Mouse (Mus musculus): ENCODE measurements around the gene Gatd1.
A peak's percentile ranks its signal among the peaks of the same experiment; 100 is the strongest.
"Not testable (repeated sequence)": the region's sequence is repeated elsewhere in the genome, so short reads cannot be mapped to it uniquely, and the experiment has no call there.

Gene Gatd1

DNA sequence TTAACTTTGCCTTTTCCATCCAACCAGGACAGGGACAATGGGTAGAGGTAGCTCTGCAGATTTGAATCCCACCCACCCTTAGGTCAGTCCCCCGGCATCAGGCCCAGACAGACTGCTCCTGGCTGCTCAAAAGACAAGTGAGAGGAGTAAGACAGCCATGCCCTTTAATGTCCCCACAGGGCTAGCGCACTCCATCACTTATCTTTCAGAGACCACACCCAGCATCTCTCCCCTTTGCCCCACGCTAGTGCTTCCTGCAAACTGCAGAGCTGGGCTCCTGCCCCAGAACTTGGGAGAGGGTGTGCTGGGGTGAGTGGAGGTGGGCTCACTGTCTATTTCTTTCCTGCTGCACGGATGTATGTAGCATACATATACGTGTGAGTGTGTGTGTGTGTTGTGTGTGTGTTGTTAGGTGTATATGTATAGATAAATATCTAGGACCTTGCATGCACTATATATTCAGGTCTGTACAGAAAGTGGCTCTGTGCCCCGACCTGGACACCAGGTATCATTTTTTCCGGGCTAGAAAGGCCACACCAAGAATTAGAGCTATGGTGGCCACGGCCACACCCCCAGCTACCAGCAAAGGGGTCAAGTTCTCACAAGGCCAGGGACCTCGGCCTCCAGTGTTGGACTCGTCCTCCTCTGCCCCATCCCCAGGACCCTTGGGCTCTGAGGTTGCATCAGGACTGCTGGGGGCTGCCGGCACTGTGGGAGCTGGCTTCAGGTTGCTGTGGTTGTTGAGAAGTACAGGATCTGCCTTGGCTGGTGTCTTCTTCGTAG is 13.2 kb upstream of the Gatd1 start:
- peak in 1 of 2 experiments; percentile 24 for DNase-seq

DNA sequence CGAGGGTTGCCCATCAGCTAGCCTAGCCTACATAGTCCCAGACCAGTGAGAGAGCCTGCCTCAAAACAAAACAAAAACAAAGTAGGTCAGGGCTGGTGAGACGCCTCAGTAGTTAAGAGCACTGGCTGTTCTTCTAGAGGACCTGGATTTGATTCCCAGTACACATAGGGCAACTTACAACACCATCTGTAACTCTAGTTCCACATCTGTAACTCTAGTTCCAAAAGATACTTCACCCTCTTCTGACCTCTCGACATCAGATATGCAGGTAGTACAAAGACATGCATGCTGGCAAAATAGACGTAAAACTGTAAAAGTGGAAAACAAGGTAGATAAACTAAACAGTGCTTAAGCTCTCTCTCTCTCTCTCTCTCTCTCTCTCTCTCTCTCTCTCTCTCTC is 9.9 kb upstream of the Gatd1 start:
- no peak for DNase-seq

DNA sequence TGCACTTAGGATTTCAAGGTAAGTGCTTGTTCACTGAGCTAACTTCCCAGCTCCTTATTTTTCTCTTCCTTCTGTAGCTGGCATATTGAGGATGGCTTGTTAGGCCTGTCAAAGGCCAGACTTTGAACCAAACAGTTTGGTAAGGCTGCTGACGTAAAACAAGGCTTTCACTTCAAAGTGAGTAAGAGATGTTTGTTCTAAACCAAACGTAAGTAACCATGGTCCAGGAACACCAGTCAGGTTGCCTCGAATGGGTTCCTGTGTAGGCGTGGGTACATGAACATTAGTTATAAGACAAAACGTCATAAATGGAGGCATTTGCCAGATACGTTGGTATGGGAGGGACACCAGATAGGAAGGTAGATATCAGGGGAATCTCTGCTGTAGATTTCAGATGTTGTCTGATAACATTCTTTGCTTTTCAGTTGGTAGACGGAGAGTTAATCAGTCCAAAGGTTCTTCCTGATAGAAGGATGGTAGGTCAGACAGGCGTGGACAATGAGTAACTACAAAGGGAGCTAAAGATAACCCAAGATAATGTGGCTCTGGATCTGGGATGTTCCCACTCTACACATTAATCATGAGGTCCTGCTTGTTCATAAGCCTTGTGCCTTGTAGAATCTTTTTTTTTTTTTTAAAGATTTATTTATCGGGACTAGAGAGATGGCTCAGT is 6.2 kb upstream of the Gatd1 start:
- DNase-seq: no peak

DNA sequence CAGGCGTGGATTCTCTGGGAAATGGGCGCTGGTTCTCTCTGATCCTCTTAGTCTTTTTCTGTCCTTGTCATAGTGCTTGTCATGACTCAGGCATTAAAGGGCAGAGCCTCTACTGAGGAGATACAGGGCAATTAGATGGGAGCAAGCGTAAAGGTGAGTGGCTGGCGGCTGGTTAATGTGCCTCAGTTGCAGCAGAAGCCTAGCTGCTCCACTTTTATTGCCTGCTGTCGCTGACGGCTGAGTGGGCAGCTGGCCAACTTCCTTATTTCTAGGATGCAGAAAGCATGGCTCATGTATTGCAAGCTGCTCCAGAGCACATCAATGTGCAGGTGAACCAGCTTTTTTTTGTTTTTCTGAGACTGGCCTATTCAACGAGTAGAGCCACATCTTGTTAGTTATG is 5.0 kb upstream of the Gatd1 start:
- DNase-seq: peak; percentile 59 to 61

DNA sequence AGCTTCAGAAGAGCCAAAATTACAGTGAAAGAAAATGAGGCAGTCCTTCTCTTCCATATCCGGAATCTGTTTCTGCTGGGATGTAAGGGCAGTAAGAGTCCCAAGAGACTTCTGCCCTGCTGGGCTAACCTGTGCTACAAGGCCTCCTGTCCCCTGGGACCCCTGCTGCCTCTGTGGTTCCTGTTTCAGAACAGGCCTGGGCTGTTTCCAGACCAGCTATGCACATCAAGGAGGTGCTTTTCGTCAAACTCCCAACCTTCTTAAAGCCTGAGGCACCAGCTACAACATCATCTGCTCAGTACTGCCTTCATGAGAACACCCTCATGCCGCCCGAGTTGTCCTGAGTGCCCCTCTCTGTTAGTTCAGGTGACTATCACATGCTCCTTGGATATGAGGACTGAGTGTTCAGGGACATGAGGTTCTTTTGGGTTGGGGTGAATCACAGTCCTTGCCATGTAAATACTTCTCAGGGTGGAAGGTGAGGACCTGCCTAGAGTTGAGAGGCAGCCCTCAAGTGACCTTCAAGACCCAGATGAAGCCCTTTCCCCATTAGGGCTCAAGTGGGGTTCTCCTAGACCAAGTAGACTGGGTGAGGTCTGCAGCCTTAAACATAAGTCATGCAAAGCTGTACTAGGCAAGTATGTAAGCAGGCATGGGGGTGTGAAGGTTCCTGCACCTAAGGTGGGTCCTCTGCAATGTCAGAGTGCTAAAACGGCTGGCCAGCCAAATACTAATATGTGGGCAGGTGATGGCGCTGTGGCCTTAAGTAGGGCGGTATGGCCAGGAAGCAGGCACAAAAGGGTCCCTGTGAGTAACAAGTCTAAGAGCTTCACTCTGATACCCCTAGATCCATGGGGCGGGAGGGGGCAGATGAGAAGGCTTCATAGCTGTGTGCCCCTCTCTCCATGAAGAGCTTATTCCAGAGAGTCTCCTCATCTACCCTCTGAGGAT is 4.1 kb upstream of the Gatd1 start:
- DNase-seq: peak in 1 of 2 experiments; percentile 12

DNA sequence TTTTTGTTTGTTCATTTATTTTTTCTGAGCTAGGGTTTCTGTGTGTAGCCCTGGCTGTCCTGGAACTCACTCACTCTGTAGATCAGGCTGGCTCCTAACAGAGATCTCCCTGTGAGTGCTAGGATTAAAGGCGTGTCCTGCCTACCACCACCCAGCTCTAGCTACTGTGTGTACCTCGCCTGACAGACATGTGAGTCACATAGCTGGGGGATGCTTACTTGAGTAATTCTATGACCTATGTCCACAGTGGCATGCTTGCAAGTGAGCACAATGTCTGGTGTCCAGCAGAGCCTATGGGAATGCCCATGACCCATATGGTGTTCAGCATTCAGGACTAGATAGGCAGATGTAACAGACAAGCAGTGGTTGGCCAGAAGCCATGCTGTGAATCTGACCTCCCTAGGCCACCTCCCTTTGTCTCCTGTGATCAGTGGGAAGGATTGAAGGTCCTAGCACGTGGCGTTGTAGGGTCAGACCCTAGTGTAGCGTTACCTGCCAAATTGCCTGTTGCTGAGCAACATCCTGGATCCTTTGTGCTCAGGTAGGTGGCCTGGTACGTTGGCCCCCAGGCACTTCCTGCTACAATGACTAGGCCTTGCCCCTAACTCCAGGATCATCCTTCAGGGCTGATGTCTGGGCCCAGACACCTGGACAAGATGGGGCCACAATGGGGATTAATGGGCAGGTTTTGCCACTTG is 2.4 kb upstream of the Gatd1 start:
- peak in 1 of 2 experiments; percentile 5 for DNase-seq

DNA sequence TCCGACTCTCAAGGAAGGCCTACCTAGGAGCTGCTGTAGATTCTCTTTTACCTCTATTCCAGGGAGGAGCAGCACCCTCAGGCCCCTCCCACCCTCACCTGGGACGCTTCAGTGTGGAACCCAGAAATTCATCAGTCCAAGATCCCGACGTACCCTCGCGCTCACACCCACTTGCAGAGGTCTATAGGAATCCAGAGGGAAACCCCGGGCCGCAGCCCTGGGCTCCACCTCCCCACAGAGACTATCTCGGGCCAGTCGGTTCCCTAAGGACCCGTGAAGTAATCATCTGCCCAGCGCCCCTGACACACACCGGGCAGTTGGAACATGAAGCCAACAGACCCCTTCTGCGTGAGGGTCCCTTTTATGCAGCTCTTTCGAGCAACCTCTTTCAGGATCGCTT is 605 bp downstream of the Gatd1 start:
- peak; percentile 40 to 46 for DNase-seq

DNA sequence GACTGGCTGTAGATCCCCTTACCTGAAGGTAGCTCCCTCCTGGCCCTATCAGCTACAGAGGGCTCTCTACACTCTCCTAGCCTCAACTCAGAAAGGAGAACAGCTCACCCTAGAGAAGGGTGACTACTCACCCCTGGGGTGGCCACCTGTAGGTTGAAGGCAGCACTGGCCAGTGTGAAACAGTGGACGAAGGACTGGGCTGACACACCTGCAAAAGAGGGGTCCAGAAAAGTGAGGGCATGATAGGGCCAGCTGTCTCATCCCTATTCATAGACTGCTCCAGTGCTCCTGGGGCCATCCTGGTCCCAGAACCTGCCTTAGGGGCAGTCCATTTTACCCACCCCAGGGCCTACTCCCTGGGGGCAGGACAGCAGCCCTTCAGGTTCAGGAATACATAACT is 2.3 kb downstream of the Gatd1 start:
- DNase-seq: no peak

DNA sequence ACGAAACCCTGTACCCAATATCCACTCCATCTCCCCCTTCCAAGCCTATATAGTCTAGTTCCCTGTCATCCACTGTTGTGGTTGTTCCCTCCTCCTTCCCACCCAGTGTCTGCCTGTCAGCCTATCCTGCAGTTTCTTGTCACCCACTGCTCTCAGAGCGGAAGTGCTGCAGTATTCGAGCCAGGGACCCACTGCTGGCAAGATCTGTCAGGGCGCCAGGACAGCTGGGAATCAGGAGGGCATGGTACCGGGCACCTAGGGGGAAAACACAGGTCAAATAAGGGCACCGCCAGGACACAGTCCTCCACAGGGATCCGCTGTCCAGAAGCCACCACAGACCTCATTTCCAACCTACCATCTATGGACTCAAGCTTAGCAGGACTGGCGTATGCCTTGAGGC is 3.3 kb downstream of the Gatd1 start:
- DNase-seq: peak; percentile 11 to 27

DNA sequence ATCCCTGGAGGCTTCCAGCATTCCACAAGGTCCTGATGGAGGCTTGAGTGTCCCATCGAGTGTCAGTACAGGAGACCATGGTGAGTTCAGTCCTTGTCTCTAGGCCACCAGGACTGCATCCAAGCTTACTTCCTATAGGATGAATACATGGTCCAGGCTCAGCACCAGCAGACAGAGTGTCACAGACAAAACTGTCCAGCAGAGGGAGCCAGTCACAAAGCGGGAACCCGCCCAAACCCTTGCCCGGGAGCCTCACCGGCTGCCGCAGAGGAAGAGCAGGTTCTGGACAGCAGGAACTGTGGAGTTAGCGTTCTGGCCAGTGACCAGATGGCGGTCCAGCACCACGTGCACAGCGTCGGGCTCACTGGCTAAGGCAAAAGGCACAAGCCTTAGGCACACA is 5.1 kb downstream of the Gatd1 start:
- peak; percentile 95 to 97 for DNase-seq

DNA sequence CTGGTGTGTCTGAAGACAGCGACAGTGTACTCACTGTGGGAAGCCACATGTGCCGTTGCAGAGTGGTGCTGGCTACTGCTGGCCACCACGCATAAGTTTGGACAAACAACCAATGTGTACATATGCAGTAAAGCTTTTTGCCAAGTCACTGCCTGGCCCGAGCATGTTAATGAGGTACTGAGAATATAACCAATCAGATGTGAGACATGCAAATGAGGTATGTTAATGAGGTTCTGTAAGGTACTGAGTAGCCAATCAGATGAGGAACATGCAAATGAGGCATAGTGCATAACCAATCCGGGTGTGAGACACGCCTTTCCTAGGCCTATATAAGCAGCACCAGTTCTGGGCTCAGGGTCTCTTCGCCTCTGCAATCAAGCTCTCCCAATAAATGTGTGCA is 6.3 kb downstream of the Gatd1 start:
- not testable (repeated sequence) for DNase-seq

DNA sequence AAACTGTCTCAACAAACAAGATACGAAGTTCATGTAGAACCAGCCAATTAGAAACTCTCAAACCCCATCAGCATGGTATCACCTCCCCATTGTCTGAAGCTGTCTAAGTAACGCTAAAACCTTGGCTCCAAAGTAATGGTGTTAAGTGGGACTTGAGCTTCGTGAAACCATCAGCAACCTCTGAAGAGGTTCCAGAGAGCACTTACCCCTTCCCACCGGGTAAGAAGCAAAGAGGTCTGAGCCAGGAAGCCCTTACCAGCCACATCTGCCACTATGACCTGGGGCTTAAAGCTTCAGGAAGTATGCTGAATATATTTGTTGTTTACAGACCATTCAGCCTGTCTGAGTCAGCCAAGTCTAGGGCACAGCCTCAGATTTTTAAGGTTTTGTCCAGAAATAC is 8.5 kb downstream of the Gatd1 start:
- no peak for DNase-seq

DNA sequence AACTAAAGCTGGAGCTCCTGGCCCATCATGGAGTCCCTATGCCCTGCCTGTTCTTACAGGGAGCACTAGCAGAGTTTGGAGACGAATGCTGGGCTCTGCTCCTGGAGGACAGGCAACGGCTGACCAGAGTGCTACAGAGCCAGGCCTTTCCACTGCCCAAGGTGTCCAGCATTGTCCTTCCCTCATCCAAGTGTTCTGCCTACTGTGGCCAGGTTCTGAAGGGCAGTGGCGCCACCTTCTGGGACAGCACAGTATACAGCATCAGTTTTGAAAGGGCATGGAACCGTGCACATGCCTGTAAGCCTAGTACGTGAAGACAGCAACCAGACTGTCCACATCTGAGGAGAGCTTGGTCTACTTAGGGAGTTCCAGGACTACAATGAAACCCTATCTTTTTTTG is 10.6 kb downstream of the Gatd1 start:
- DNase-seq: peak; percentile 59 to 63

DNA sequence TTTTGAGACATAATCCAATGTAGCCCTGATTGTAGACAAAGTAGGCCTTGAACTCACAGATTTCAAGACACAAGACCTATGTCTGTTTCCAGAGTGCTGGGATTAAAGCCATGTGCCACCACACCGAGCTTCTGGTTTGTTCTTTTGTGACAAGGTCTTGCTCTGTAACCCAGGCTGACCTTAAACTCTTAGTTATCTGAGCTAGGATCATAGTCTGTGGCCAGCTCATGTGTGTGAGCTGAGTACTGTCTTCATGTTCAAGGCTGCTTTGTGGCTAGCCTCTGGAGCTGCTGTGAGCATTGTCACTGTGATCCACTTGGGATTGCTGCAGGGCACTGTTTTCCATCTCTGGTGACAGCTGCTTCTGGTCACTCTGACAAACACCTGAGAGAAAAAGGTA is 18.6 kb downstream of the Gatd1 start:
- DNase-seq: no peak

DNA sequence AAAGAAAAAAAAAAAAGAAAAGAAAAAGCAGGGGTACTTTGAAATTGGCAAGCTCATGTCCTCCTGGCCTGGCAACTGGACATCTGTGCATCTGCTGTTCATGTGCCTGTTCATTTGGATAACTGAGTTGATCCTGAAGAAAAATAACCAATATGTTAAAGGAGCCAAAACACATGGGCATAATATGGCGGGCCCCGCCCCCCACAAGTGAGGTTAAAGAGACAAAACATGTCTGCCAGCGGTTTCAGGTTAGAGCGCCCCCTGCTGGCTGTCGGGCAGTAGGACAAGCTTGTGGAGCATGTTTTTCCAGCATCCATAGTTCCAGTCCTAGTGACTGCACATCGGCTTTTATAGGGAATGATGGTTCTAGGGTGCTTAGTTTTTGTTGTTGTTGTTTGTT is 19.2 kb downstream of the Gatd1 start:
- DNase-seq: peak; percentile 47 to 66

DNA sequence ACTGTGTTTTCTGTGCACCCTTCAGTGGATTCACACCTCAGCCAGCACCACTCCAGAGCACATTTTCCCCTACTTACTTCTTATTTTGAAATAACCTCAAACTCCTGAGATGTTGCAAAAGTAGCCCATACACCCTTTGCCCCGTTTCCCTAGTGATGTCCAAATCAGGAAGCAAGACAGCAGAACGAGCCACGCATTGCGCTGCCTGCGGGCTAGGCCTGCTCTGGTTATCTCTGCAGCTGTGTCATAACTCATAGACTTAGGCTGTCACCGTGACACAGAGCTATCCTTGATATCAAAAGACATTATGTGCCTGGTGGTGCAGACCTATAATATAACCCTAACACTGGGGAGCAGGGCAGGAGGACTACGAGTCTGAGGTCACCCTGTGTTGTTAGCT is 19.8 kb downstream of the Gatd1 start:
- no peak for DNase-seq

DNA sequence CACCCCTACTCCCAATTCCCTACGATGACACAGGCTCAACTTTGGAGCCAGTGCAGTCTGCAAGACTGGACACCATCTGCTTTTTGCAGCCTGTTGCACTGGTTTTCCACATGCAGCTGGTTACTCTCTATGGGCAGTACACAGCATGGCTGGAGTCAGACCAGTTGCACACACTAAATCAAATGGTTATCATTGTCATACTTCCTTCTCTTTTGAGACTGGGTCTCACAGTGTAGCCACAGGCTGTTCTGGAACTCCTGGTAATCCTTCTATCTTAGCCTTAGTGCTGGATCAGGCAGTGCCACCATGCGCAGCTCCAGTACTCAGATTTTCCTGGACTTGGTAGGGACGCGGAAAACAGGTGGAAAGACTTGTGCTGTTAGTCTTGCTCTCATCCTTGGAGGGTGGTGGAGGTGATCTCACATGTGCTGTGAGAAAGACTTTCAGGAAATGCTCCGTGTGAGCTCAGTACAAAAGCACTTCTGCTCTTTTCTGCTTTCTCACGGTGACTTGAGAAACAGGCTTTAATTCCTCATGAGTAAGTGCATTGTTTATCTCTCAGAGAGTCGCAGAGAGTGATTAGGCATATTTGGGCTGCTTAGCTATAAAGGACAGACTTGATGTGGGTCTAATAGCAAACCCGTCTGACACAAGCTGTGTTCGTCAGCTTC is 21.2 kb downstream of the Gatd1 start:
- DNase-seq: no peak

DNA sequence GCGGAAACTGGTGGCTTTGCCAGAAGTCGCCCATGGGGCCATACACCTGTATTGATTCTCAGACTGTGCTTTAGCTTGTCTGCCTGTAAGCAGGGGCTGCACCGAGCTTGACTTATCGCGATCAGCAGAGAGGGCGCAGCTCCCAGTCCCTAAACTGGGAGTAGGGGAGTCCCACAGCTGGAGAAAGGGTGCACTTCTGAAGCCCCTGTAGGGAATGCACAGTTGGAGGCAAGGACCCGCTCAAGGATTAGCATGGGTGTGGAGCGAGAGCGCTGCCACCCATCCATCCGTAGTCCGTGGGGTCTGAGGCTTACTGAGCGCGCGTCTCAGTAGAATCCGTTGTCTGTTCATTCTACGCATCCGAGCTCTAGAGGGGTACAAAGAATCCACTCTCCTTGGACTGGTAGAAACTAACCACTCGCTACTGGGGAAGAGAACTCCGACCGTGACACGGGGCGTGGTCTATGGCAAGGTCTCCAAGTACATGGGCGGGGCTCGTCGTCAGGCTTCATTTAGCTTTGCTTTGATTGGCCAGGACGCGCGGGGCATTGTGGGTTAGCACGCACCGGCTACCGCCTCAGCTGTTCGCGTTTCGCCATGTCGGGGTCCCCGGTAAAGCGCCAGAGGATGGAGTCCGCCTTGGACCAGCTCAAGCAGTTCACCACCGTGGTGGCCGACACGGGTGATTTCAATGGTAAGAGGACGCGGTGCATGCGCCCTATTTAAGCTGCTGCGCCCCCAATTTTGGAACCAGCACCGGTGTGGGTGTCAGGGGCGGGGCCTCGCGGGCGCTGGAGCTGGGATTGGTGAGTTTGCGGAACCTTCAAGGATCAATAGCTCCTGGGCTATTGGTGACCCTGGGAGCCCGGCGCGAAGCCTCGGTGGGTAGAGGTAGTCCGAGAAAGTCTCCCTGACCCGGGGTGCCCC is 22.0 kb downstream of the Gatd1 start, which contains the start of gene Taldo1:
Gene Taldo1 (plus strand): TSS at position 575 of the 927 bp plus-strand sequence.
- DNase-seq: peak; percentile 96 to 98

DNA sequence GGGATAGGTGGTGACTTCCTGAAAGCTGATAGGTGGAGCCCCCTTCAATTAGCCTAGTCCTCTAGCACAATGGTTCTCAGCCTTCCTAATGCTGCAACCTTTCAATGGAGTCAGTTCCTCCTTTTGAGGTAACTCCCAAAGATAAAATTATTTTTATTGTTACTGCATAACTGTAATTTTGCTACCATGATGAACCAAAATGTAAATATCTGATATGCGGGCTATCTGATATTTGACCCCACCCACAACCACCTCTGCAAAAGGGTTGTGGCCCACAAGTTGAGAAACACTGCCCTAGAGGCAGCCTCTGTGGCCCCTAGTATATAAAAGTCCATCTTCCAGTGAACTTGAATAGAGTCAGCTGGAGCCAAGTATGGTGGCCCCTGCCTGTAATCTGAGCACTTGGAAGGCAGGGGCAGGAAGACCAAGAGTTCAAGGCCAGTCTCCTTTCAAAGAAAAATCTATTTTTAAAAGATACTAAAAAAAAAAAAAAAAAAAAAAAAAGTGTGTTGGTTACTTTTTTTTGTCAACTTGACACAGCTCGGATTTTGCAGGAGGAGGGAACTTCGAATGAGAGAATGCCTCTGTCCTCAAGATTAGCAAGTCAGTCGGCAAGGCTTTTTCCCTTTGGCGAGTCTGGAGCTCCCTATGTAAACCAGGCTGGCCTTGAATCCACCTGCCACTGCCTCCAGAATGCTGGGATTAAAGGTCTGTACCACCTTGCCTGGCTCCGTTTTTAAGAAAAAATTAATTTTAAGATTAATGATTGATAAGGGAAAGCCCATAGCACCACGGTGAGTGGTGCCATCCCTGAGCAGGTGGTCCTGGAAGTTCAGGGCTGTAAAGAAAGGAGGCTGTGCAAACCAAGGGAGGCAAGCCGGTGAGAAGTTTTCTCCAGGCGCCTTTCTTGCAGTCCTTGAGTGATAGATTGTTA is 23.3 kb downstream of the Gatd1 start:
- DNase-seq: no peak
